ENCODE assay signal across 8 mouse cellular contexts in the genomic region with DNA sequence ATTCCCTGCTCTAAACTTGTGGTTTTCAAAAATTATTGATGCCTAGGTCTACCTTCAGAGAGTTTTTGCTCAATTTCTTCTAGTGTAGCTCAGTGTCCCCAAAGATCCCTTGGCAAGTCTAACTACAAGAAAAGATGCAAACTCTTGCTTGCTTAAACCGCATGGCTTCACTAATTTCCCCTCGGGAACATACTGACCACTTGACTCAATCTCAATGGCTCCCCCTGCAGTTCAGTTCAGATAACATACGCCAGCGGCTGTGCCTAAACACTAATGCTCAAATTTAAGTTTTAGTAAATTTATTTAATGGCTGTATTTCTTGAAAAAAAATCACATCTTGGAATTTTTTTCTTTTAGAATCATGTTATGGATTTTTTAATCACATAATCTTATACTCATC. TPM values are rescaled to one million over a fixed set of nuclear protein-coding genes. Genes with fewer than 3 reads are reported as not detected.
DNase-seq lines count a peak whose midpoint lies in the region; ATAC-seq and TF ChIP-seq lines count a peak whose summit lies in the region.

No protein-coding gene starts in this region.

- peak; percentile 9 for DNase-seq in kidney, adult 11 months
- DNase-seq in MEL (ENCODE audit: low read depth, low spot score), result peak; percentile 72
- peak; percentile 43 for DNase-seq in c-Kit-positive CD71-negative TER-119-negative erythroid progenitor cells, embryonic 14.5 days (ENCODE audit: low read depth)
- no peak for DNase-seq in forebrain, postnatal 0 days
- peak; percentile 86 for DNase-seq in lung, embryonic 14.5 days
- DNase-seq in urinary bladder, postnatal 36 days (ENCODE audit: low spot score in 2 of 2), result peak; percentile 18 to 23

- no peaks in the 10 kb centered on the region for H3K36me3 ChIP-seq in kidney, embryonic 14.5 days (ENCODE audit: control insufficient read depth, insufficient read depth, low read length)
- H3K36me3 ChIP-seq in MEL (ENCODE audit: control insufficient read depth in 1 of 2, insufficient read depth in 2 of 2, low read length in 2 of 2), result no peaks in the 10 kb centered on the region; a peak in 1 of 4 replicates
- H3K36me3 ChIP-seq in forebrain, postnatal 0 days (ENCODE audit: insufficient read depth), result no peaks in the 10 kb centered on the region
- H3K36me3 ChIP-seq in kidney, embryonic 15.5 days, result no peaks in the 10 kb centered on the region
- H3K36me3 ChIP-seq in lung, embryonic 14.5 days (ENCODE audit: insufficient read depth), result no peaks in the 10 kb centered on the region

- peak; percentile 50 to 80 (median 62) for TF ChIP-seq CTCF in MEL (IDR thresholded peaks at IDR 0.05 in 2 of 3, conservative IDR thresholded peaks at IDR 0.05 in 1 of 3; ENCODE audit: control insufficient read depth in 1 of 3, insufficient read depth in 1 of 3, low read depth in 2 of 3, low read length in 3 of 3, poor library complexity in 1 of 3, severe bottlenecking in 1 of 3)
- peak; percentile 35; the same call in 1 of the 2 replicates for TF ChIP-seq CTCF in forebrain, postnatal 0 days (IDR thresholded peaks at IDR 0.05; ENCODE audit: low read depth)
- peak; percentile 66 for TF ChIP-seq CTCF in lung, embryonic 14.5 days (IDR thresholded peaks at IDR 0.05; ENCODE audit: low read depth)

- H3K4me1 ChIP-seq in kidney, embryonic 14.5 days (ENCODE audit: control insufficient read depth, insufficient read depth, low read length), result no peaks in the 10 kb centered on the region
- H3K4me1 ChIP-seq in MEL (ENCODE audit: control insufficient read depth in 1 of 2, insufficient read depth in 2 of 2, low read length in 2 of 2), result no peaks in the 10 kb centered on the region
- H3K4me1 ChIP-seq in forebrain, postnatal 0 days (ENCODE audit: insufficient read depth), result no peaks in the 10 kb centered on the region
- H3K4me1 ChIP-seq in kidney, embryonic 15.5 days, result no peaks in the 10 kb centered on the region
- no peaks in the 10 kb centered on the region for H3K4me1 ChIP-seq in lung, embryonic 14.5 days (ENCODE audit: insufficient read depth)

- no peaks in the 10 kb centered on the region for H3K9me3 ChIP-seq in kidney, embryonic 14.5 days (ENCODE audit: control insufficient read depth, low read length)
- H3K9me3 ChIP-seq in MEL (replicated peaks; ENCODE audit: insufficient read depth, low read length), result no peaks in the 10 kb centered on the region
- no peaks in the 10 kb centered on the region for H3K9me3 ChIP-seq in forebrain, postnatal 0 days (ENCODE audit: low read length)
- H3K9me3 ChIP-seq in kidney, embryonic 15.5 days (replicated peaks), result no peaks in the 10 kb centered on the region
- H3K9me3 ChIP-seq in lung, embryonic 14.5 days (ENCODE audit: low read depth, low read length), result no peaks in the 10 kb centered on the region

- no peak overlapping the region for H3K27ac ChIP-seq in kidney, embryonic 14.5 days (ENCODE audit: low read depth, low read length)
- H3K27ac ChIP-seq in MEL (ENCODE audit: control insufficient read depth, low read depth, low read length), result no peak overlapping the region
- H3K27ac ChIP-seq in forebrain, postnatal 0 days (ENCODE audit: low read depth, low read length), result no peak overlapping the region
- H3K27ac ChIP-seq in kidney, embryonic 15.5 days, result no peak overlapping the region
- no peak overlapping the region for H3K27ac ChIP-seq in lung, embryonic 14.5 days (ENCODE audit: low read depth)

- no peak overlapping the region for H3K4me2 ChIP-seq in kidney, embryonic 14.5 days (replicated peaks; ENCODE audit: low read depth, low read length)
- H3K4me2 ChIP-seq in forebrain, postnatal 0 days (ENCODE audit: low read depth), result no peak overlapping the region
- no peak overlapping the region for H3K4me2 ChIP-seq in kidney, embryonic 15.5 days
- no peak overlapping the region for H3K4me2 ChIP-seq in lung, embryonic 14.5 days

- ATAC-seq in kidney, embryonic 14.5 days (ENCODE audit: low FRiP score, low TSS enrichment), result no peak
- ATAC-seq in forebrain, postnatal 0 days, result no peak
- 0 out of 2 replicates have a peak, but pooled peaks have one; percentile 56 for ATAC-seq in kidney, embryonic 15.5 days (replicated peaks; ENCODE audit: low FRiP score)
- ATAC-seq in lung, embryonic 14.5 days (ENCODE audit: insufficient read depth), result peak; percentile 82

- H3K9ac ChIP-seq in kidney, embryonic 14.5 days (ENCODE audit: low read depth, low read length), result no peak overlapping the region
- H3K9ac ChIP-seq in MEL (ENCODE audit: control insufficient read depth, low read depth, low read length, poor library complexity, severe bottlenecking), result no peak overlapping the region
- H3K9ac ChIP-seq in forebrain, postnatal 0 days, result no peak overlapping the region
- H3K9ac ChIP-seq in kidney, embryonic 15.5 days, result no peak overlapping the region
- H3K9ac ChIP-seq in lung, embryonic 14.5 days, result no peak overlapping the region

- H3K27me3 ChIP-seq in kidney, embryonic 14.5 days (ENCODE audit: control insufficient read depth, insufficient read depth, low read length), result no peaks in the 10 kb centered on the region
- H3K27me3 ChIP-seq in MEL (ENCODE audit: control insufficient read depth in 1 of 2, insufficient read depth in 2 of 2, low read length in 2 of 2), result no peaks in the 10 kb centered on the region
- H3K27me3 ChIP-seq in forebrain, postnatal 0 days (ENCODE audit: insufficient read depth, low read length), result no peaks in the 10 kb centered on the region
- no peaks in the 10 kb centered on the region for H3K27me3 ChIP-seq in kidney, embryonic 15.5 days
- no peaks in the 10 kb centered on the region for H3K27me3 ChIP-seq in lung, embryonic 14.5 days (ENCODE audit: insufficient read depth, low read length)

- TF ChIP-seq POLR2A in MEL (IDR thresholded peaks at IDR 0.05; ENCODE audit: control insufficient read depth in 1 of 2, insufficient read depth in 1 of 2, low read depth in 1 of 2, low read length in 2 of 2, poor library complexity in 1 of 2), result no peak

- WGBS in kidney, embryonic 14.5 days, result 48% methylated on average over 4 of the region's 4 CpGs
- WGBS in forebrain, postnatal 0 days, result 33% methylated on average over 4 of the region's 4 CpGs
- WGBS in kidney, embryonic 15.5 days, result 42% methylated on average over 4 of the region's 4 CpGs
- WGBS in lung, embryonic 14.5 days, result 43% methylated on average over 4 of the region's 4 CpGs

- no peaks in the 10 kb centered on the region for H3K79me2 ChIP-seq in MEL (ENCODE audit: control insufficient read depth, insufficient read depth, low read length, poor library complexity)

- TF ChIP-seq RAD21 in MEL (IDR thresholded peaks at IDR 0.05; ENCODE audit: low read depth, low read length), result peak; percentile 83

- H3K4me3 ChIP-seq in kidney, embryonic 14.5 days (ENCODE audit: low read length), result no peak overlapping the region
- H3K4me3 ChIP-seq in MEL (ENCODE audit: control insufficient read depth in 1 of 2, insufficient read depth in 1 of 2, low read depth in 2 of 2, low read length in 2 of 2), result no peak overlapping the region
- H3K4me3 ChIP-seq in forebrain, postnatal 0 days (ENCODE audit: low read depth, low read length), result no peak overlapping the region
- H3K4me3 ChIP-seq in kidney, embryonic 15.5 days (replicated peaks), result no peak overlapping the region
- H3K4me3 ChIP-seq in lung, embryonic 14.5 days (ENCODE audit: low read depth, low read length), result no peak overlapping the region

- no peak for TF ChIP-seq EP300 in MEL (IDR thresholded peaks at IDR 0.05; ENCODE audit: low read depth in 1 of 2, low read length in 2 of 2)

TF ChIP-seq in MEL, 35 proteins besides CTCF, POLR2A, EP300 and RAD21:
- no peak for TF ChIP-seq ZKSCAN1 (IDR thresholded peaks at IDR 0.05; ENCODE audit: low read depth, low read length)
- no peak for TF ChIP-seq TCF12 (IDR thresholded peaks at IDR 0.05; ENCODE audit: low read depth, low read length)
- TF ChIP-seq SMC3 (IDR thresholded peaks at IDR 0.05; ENCODE audit: low read depth, low read length), result peak; percentile 89
- TF ChIP-seq MYC (IDR thresholded peaks at IDR 0.05; ENCODE audit: low read depth, low read length), result peak; percentile 56; the same call in 1 of the 2 replicates
- TF ChIP-seq ZC3H11A (IDR thresholded peaks at IDR 0.05; ENCODE audit: low read depth, low read length), result peak; percentile 89
- TF ChIP-seq CHD1 (IDR thresholded peaks at IDR 0.05; ENCODE audit: low read depth, low read length), result no peak
- TF ChIP-seq MXI1 (IDR thresholded peaks at IDR 0.05; ENCODE audit: low read depth, low read length), result no peak

RNA-seq across cellular contexts. Expression of a gene that starts 49.2 kb away (rescaled TPM):
- 11.2 and 21.0 TPM in 2 replicates for polyA plus RNA-seq in kidney, embryonic 14.5 days (2014; fragmentation: Nextera tagmentation; extraction: Ambion mirVana)
- total RNA-seq in MEL (2012; rRNA removed), result 1.0 and 1.8 TPM in 2 replicates
- polyA plus RNA-seq in MEL (2012; ENCODE audit: insufficient read depth in 1 of 2, insufficient read length in 2 of 2, low read depth in 1 of 2, low replicate concordance in 2 of 2, missing spikeins in 1 of 2), result under 1 TPM in 1 of 2 experiments, not detected in 1; 0.86 TPM
- 132 and 143 TPM in 2 replicates for total RNA-seq in forebrain, postnatal 0 days (2014; rRNA removed)
- polyA plus RNA-seq in forebrain, postnatal 0 days (2015; fragmentation: Nextera tagmentation; extraction: Ambion mirVana), result 8.9 and 16.9 TPM in 2 replicates
- polyA plus RNA-seq in kidney, embryonic 15.5 days (2015; fragmentation: Nextera tagmentation; extraction: Ambion mirVana), result 10.5 and 11.8 TPM in 2 replicates
- polyA plus RNA-seq in lung, embryonic 14.5 days (2014; fragmentation: Nextera tagmentation; extraction: Ambion mirVana), result 8.1 and 10.6 TPM in 2 replicates

Comparison
In these comparisons a context has a peak if more than half of its experiments do, and no peak if none do; other contexts are left out.
1. ATAC-seq: peak in kidney, embryonic 15.5 days (single experiment) and lung, embryonic 14.5 days (single experiment); none in kidney, embryonic 14.5 days (single experiment) and forebrain, postnatal 0 days (single experiment).
2. Peak in every context shown above with its lines, with median percentiles within 50 percentile points of each other: CTCF ChIP-seq.